Mouse (Mus musculus) heart, adult 2 months (tissue): ENCODE results near the gene Fbxw8. TPM values are rescaled to one million over a fixed set of nuclear protein-coding genes. Genes with fewer than 3 reads are reported as not detected.

Experiments
- DNase-seq, 2 experiments: peaks; one replicate each; pipeline ENCODE4 v3.0.0; 2021
- H3K27ac ChIP-seq: fragments of 200-600 bp; 2 replicates; pipeline ENCODE4 v1.8.1; 2022
- H3K27me3 ChIP-seq: fragments of 200-500 bp; 2 replicates; pipeline ENCODE4 v1.6.1; 2012; ENCODE audit warnings: mild to moderate bottlenecking, low read length, inconsistent platforms, mixed read lengths; ENCODE audit not compliant: control insufficient read depth, insufficient read depth
- H3K36me3 ChIP-seq: fragments of 200-500 bp; 2 replicates; pipeline ENCODE4 v1.6.1; 2012; ENCODE audit warnings: low read length, inconsistent platforms; ENCODE audit not compliant: control insufficient read depth, insufficient read depth
- H3K4me1 ChIP-seq: fragments of 200-500 bp; 2 replicates; pipeline ENCODE4 v1.6.1; 2011; ENCODE audit warnings: low read length; ENCODE audit not compliant: control insufficient read depth, insufficient read depth
- H3K4me3 ChIP-seq: fragments of 200-600 bp; 2 replicates; pipeline ENCODE4 v1.8.1; 2022
- H3K79me2 ChIP-seq: fragments of 200-500 bp; replicated peaks from 2 replicates; pipeline ENCODE4 v1.6.1; 2012; ENCODE audit warnings: mild to moderate bottlenecking, inconsistent platforms, low read length, moderate library complexity, mixed read lengths; ENCODE audit not compliant: control insufficient read depth, insufficient read depth
- H3K9ac ChIP-seq: fragments of 200-500 bp; 2 replicates; pipeline ENCODE4 v1.6.1; 2012; ENCODE audit warnings: low read depth, mild to moderate bottlenecking, control low read depth, inconsistent platforms, low read length, mixed read lengths
- CTCF ChIP-seq: fragments of 200-600 bp; IDR thresholded peaks from 2 replicates; pipeline ENCODE4 v1.8.1; 2022; ENCODE audit warnings: antibody characterized with exemption, mild to moderate bottlenecking, moderate library complexity
- EP300 ChIP-seq: fragments of 200-500 bp; IDR thresholded peaks from 2 replicates; pipeline ENCODE4 v1.6.1; 2011; ENCODE audit warnings: low read depth, low read length, control low read depth; ENCODE audit not compliant: insufficient read depth
- POLR2A ChIP-seq: fragments of 200-500 bp; IDR thresholded peaks from 2 replicates; pipeline ENCODE4 v1.6.1; 2011; ENCODE audit warnings: mild to moderate bottlenecking, low read depth, low read length, control low read depth; ENCODE audit not compliant: insufficient read depth
- WGBS: fragments of 180-500 bp; shearing (Covaris S2); methylation state at CpG from one replicate; pipeline ENCODE4 v1.1.7; 2018; 5-methylcytosine and 5-hydroxymethylcytosine counted together
- intact Hi-C: fragments of 180-260 bp; cut with DNase I; formaldehyde crosslinking; loops from one replicate; pipeline ENCODE4 v1.15.1; 2025
- polyA plus RNA-seq: library from polyadenylated mRNA; depleted of rRNA; stranded (reverse); fragments of >200 nt; gene quantifications from 2 replicates; pipeline ENCODE4 v1.2.3, GENCODE M21; 2012
- total RNA-seq, 2 experiments: library from RNA; stranded (reverse); gene quantifications; 2 replicates each; pipeline ENCODE4 v1.2.3; 2021

Gene Fbxw8
- total and polyA plus RNA-seq, 3 experiments = 35.1 to 39.2 (median 36.8) TPM

DNA sequence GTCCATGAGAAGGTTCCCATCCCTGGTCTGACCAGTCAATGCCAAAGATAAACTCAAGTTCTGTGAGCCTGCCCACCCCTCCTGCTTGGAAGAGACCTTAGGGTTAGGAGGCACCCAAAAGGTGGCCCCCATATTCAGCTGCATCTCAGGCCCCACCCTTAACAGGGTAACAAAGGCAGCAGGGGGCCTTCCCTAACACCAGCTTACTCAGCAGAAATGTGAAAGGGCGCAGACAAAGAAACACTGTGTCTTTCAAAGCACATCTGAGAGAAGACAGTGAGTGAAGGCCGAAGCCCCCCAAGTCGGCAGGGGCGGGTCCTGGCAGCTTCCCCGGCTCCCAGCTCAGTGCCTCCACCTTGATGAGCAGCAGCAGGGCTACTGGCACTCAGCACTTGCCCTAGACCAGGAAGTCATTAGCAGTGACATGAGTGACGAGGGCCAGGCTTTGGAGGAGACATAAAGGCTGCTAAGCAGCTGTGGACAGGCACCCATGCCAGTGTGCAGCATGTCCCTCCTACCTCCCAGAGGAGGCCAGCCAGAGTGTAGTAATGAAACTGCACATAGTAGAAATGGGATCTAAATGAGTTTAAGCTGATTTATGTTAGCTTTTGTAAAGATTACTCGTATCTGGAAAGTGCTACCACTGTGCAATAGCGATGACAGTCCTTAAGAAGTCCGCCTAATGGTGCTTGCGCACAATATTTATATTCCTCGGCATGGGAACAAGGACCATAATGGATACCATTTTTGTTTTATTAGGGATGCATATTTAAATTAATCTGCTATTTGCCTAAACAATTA, 56.0 kb downstream of the Fbxw8 start:
- Histone ChIP-seq H3K4me3 (no peak overlapping the region), H3K36me3 (no peaks in the 10 kb centered on the region), H3K27me3 (no peaks in the 10 kb centered on the region), H3K4me1 (no peaks in the 10 kb centered on the region), H3K79me2 (no peaks in the 10 kb centered on the region), H3K27ac (no peak overlapping the region), H3K9ac (no peak overlapping the region)
- intact Hi-C loops = no loop called here
- WGBS = 81% methylated on average over 11 of the region's 11 CpGs
- DNase-seq = no peak
- no peak for TF ChIP-seq CTCF
- TF ChIP-seq POLR2A = no peak
- no peak for TF ChIP-seq EP300

GRCm38 (mm10) chr5:118096317-118096716, 58.9 kb downstream of the Fbxw8 start:
- 87% methylated on average over 3 of the region's 3 CpGs for WGBS
- intact Hi-C loops = no loop called here

GRCm38 (mm10) chr5:118095849-118096248, 59.4 kb downstream of the Fbxw8 start:
- Histone ChIP-seq H3K79me2 (no peaks in the 10 kb centered on the region), H3K27ac (no peak overlapping the region), H3K4me3 (no peak overlapping the region), H3K36me3 (no peaks in the 10 kb centered on the region), H3K27me3 (no peaks in the 10 kb centered on the region), H3K9ac (no peak overlapping the region), H3K4me1 (no peaks in the 10 kb centered on the region)
- TF ChIP-seq POLR2A (no peak), EP300 (no peak), CTCF (no peak)
- no peak for DNase-seq
- 87% methylated on average over 4 of the region's 4 CpGs for WGBS
- intact Hi-C loops = no loop called here

More at GRCm38 (mm10) chr5:118096317-118096716, 58.9 kb downstream of the Fbxw8 start:
- Histone ChIP-seq H3K27ac (no peak overlapping the region), H3K27me3 (no peaks in the 10 kb centered on the region), H3K9ac (no peak overlapping the region), H3K79me2 (no peaks in the 10 kb centered on the region), H3K4me1 (no peaks in the 10 kb centered on the region), H3K4me3 (no peak overlapping the region), H3K36me3 (no peaks in the 10 kb centered on the region)
- no peak for TF ChIP-seq EP300
- TF ChIP-seq POLR2A = no peak
- TF ChIP-seq CTCF = no peak
- no peak for DNase-seq

GRCm38 (mm10) chr5:118095433-118095832, 59.8 kb downstream of the Fbxw8 start:
- H3K9ac ChIP-seq = no peak overlapping the region
- no peaks in the 10 kb centered on the region for H3K27me3 ChIP-seq
- WGBS = 82% methylated on average over 11 of the region's 11 CpGs
- no peaks in the 10 kb centered on the region for H3K79me2 ChIP-seq
- no peaks in the 10 kb centered on the region for H3K4me1 ChIP-seq
- intact Hi-C loops = no loop called here
- H3K27ac ChIP-seq = no peak overlapping the region
- H3K4me3 ChIP-seq = no peak overlapping the region
- no peak for DNase-seq
- H3K36me3 ChIP-seq = no peaks in the 10 kb centered on the region
- TF ChIP-seq EP300 = no peak
- TF ChIP-seq POLR2A = no peak
- no peak for TF ChIP-seq CTCF

- Histone ChIP-seq H3K4me1 (peaks cover 2% of the 10 kb centered on the region; the same call in 1 of the 2 replicates), H3K79me2 (no peaks in the 10 kb centered on the region), H3K27ac (no peak overlapping the region), H3K9ac (no peak overlapping the region), H3K36me3 (no peaks in the 10 kb centered on the region), H3K27me3 (no peaks in the 10 kb centered on the region), H3K4me3 (no peak overlapping the region)
- DNase-seq = no peak
- TF ChIP-seq CTCF (peak; percentile 6; the same call in 1 of the 2 replicates), EP300 (no peak), POLR2A (no peak)
- 79% methylated on average over 11 of the region's 11 CpGs for WGBS
- intact Hi-C loops = no loop called here
These were observed 61.8 kb downstream of the Fbxw8 start for GRCm38 (mm10) chr5:118093321-118094035.

DNA sequence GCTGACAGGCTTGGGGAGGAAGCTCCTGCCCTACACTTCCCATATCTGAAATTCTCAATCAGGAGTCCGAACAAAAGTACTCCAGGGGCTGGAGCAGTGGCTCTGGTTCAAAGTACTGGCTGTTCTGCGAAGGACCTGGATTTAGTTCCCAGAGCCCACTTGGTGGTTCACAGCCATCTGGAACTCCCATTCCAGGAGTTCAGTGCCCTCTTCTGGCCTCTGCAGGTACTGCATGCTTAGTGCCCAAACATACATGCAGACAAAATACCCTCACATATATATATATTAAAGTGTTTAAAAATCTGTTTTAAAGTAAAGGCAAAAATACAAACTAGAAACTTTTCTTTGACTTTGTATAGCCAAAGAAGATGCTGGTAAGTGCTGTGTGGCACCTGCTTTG, 64.4 kb downstream of the Fbxw8 start:
- Histone ChIP-seq H3K9ac (no peak overlapping the region), H3K36me3 (no peaks in the 10 kb centered on the region), H3K4me1 (peaks cover 4% of the 10 kb centered on the region), H3K4me3 (no peak overlapping the region), H3K27ac (no peak overlapping the region), H3K27me3 (no peaks in the 10 kb centered on the region), H3K79me2 (no peaks in the 10 kb centered on the region)
- peak in 1 of 2 experiments; percentile 59 for DNase-seq
- WGBS = 96% methylated on average over 2 of the region's 2 CpGs
- TF ChIP-seq EP300 (no peak), CTCF (peak; percentile 74)
- intact Hi-C loops = no loop called here
